Mouse (Mus musculus) limb, embryonic 12.5 days (tissue): ENCODE measurements at regions not wholly inside any gene's neighbourhood (a gene's known extent, or its start where the extent isn't known, plus 50 kb on each side); places are given as distances from the start of the nearest gene placed in this dataset.

ENCODE experiments used
- ATAC-seq: fragments of 200-750 bp; cut with Nextera tagmentation; 2 replicates; pipeline ENCODE4 v1.8.0; 2017; ENCODE audit warnings: low read depth, moderate TSS enrichment; ENCODE audit not compliant: insufficient number of reproducible peaks, insufficient read depth, low FRiP score, low TSS enrichment
- H3K27ac ChIP-seq: fragments of 300-500 bp; sonication (generic); 2 replicates; pipeline ENCODE4 v1.5.1; 2016; ENCODE audit warnings: mild to moderate bottlenecking, moderate library complexity
- H3K27me3 ChIP-seq: fragments of 300-500 bp; sonication (generic); 2 replicates; pipeline ENCODE4 v1.6.1; 2016; ENCODE audit warnings: mild to moderate bottlenecking, moderate library complexity
- H3K36me3 ChIP-seq: fragments of 300-500 bp; sonication (generic); 2 replicates; pipeline ENCODE4 v1.6.1; 2016; ENCODE audit warnings: mild to moderate bottlenecking, moderate library complexity
- H3K4me1 ChIP-seq: fragments of 300-500 bp; sonication (generic); replicated peaks from 2 replicates; pipeline ENCODE4 v1.6.1; 2016
- H3K4me2 ChIP-seq: fragments of 300-500 bp; sonication (generic); 2 replicates; pipeline ENCODE4 v1.6.1; 2016; ENCODE audit warnings: mild to moderate bottlenecking, moderate library complexity
- H3K4me3 ChIP-seq: fragments of 300-500 bp; sonication (generic); replicated peaks from 2 replicates; pipeline ENCODE4 v1.5.1; 2016; ENCODE audit warnings: mild to moderate bottlenecking
- H3K9ac ChIP-seq: fragments of 300-500 bp; sonication (generic); replicated peaks from 2 replicates; pipeline ENCODE4 v1.6.1; 2016; ENCODE audit warnings: mild to moderate bottlenecking, moderate library complexity
- H3K9me3 ChIP-seq: fragments of 300-500 bp; sonication (generic); 2 replicates; pipeline ENCODE4 v1.6.1; 2016; ENCODE audit warnings: mild to moderate bottlenecking, moderate library complexity
- WGBS: fragments of 180-500 bp; shearing (Covaris S2); methylation state at CpG from one replicate; pipeline ENCODE4 v1.1.7; 2016; 5-methylcytosine and 5-hydroxymethylcytosine counted together

DNA sequence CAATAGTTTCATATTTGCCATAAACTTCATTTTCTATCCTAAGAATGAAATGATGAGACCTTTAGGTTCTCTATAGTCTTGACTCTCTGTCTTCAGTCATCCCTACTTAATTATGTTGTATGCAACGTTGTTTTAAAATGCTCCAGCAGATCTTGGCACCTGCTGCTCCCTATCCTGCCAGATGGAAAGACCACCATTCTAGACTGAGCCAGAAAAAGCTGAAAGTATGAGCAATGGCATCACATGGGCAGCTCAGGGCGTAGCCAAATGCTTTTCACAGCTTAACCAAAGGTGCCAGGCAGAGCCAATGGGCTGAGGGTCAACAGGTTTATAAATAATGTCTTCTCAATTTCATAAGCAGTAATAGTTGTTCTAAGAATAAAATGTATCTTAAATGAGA is 190.2 kb upstream of the Cdh20 start:
- no peak overlapping the region for H3K4me3 ChIP-seq
- no peaks in the 10 kb centered on the region for H3K36me3 ChIP-seq
- no peaks in the 10 kb centered on the region for H3K27me3 ChIP-seq
- H3K9me3 ChIP-seq, result no peaks in the 10 kb centered on the region
- H3K27ac ChIP-seq, result no peak overlapping the region
- no peak overlapping the region for H3K9ac ChIP-seq
- ATAC-seq, result no peak
- no peaks in the 10 kb centered on the region for H3K4me1 ChIP-seq
- H3K4me2 ChIP-seq, result no peak overlapping the region
- 79% methylated on average over 2 of the region's 2 CpGs for WGBS

DNA sequence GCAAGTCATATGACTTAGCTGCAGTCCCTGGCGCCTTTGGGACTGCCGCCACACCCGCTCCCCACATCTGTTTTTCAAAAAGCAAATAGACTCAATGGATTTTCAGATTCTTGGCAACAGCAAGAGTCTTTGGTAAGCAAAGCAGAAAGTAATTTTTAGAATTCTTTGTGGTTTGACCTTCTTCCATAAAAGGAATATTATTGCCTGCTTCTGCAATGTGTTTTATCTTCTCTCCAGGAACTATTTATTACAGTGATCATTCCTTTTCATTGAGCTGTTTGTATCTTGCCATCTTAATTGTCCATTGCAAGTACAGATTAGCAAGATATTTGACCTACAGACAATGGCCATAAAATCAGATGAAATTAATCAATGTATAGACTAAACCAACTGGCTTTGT is 184.2 kb upstream of the Cdh20 start:
- Histone ChIP-seq H3K27ac (no peak overlapping the region), H3K4me1 (peaks cover 4% of the 10 kb centered on the region; the same call in 1 of the 2 replicates), H3K36me3 (no peaks in the 10 kb centered on the region), H3K4me3 (no peak overlapping the region), H3K4me2 (no peak overlapping the region), H3K9me3 (no peaks in the 10 kb centered on the region), H3K27me3 (no peaks in the 10 kb centered on the region), H3K9ac (no peak overlapping the region)
- 87% methylated on average over 3 of the region's 3 CpGs for WGBS
- no peak for ATAC-seq

DNA sequence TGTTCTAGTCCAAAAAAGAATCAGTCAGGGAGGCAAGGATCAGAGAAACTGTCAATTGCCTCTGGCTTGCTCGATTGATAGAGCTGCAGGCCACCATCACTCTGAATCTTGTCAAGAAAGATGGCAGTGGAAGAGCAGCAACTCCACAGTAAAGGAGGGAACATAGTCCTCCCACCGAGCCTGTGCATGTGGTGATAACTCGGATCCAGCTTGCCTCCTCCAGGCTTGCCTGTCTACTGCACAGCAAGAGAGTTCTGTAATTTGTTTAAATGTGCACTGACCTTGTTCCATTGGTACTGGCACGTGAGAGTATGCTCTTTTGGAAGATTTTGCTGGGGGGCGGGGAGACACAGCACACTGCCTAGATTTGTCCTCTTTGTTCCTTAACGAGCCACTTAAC is 181.3 kb upstream of the Cdh20 start:
- ATAC-seq, result 0 out of 2 replicates have a peak, but pooled peaks have one; percentile 20
- no peak overlapping the region for H3K9ac ChIP-seq
- WGBS, result 38% methylated on average over 6 of the region's 6 CpGs
- H3K36me3 ChIP-seq, result no peaks in the 10 kb centered on the region
- peaks cover 4% of the 10 kb centered on the region; the same call in 1 of the 2 replicates for H3K4me1 ChIP-seq
- no peak overlapping the region for H3K27ac ChIP-seq
- no peaks in the 10 kb centered on the region for H3K27me3 ChIP-seq
- H3K9me3 ChIP-seq, result no peaks in the 10 kb centered on the region
- H3K4me2 ChIP-seq, result no peak overlapping the region
- no peak overlapping the region for H3K4me3 ChIP-seq

DNA sequence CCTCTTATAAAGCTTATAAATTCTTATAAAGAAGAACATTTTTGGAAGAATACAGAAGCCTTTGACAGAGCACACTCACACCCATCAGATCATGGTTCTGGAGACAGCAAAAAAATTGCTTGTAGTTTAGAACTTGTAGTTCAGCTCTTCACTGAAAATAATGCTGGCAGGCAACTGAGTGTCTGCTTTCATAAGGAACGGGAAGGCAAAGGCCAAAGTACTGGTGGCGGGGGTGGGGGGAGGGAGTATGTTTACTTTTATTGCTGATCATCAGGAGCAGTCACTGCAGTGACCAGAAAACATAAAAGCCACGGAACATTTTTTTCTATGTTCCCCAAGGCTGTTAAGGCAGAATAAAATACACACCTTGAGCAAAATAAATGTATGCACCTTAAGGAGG is 163.0 kb upstream of the Cdh20 start:
- no peak overlapping the region for H3K27ac ChIP-seq
- no peak overlapping the region for H3K9ac ChIP-seq
- no peak for ATAC-seq
- H3K4me3 ChIP-seq, result no peak overlapping the region
- WGBS, result 41% methylated on average over 3 of the region's 3 CpGs
- H3K4me1 ChIP-seq, result no peaks in the 10 kb centered on the region
- H3K4me2 ChIP-seq, result no peak overlapping the region
- no peaks in the 10 kb centered on the region for H3K36me3 ChIP-seq
- no peaks in the 10 kb centered on the region for H3K9me3 ChIP-seq
- H3K27me3 ChIP-seq, result no peaks in the 10 kb centered on the region

DNA sequence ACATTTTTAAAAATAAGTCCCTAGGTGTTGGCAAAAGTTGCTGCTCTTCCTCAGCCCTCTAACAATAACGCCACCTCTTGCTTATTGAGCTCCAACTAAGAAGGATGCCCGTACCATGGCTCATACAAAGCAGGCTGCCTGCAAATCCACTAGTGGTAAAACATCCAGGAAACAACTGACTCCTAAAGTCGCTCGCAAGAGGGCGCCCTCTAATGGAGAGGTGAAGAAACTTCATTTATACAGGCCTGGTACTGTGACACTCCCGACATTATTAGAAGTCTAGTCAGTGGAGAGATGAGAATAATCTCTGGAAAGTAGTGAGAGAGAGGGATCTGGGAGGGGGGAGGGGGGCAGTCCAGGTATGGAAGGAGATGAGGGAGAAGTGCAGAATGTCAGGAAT is 158.9 kb upstream of the Cdh20 start:
- no peak overlapping the region for H3K27ac ChIP-seq
- no peaks in the 10 kb centered on the region for H3K36me3 ChIP-seq
- no peaks in the 10 kb centered on the region for H3K9me3 ChIP-seq
- H3K4me1 ChIP-seq, result no peaks in the 10 kb centered on the region
- H3K27me3 ChIP-seq, result no peaks in the 10 kb centered on the region
- ATAC-seq, result no peak
- 41% methylated on average over 6 of the region's 6 CpGs for WGBS
- no peak overlapping the region for H3K9ac ChIP-seq
- no peak overlapping the region for H3K4me3 ChIP-seq
- H3K4me2 ChIP-seq, result no peak overlapping the region

DNA sequence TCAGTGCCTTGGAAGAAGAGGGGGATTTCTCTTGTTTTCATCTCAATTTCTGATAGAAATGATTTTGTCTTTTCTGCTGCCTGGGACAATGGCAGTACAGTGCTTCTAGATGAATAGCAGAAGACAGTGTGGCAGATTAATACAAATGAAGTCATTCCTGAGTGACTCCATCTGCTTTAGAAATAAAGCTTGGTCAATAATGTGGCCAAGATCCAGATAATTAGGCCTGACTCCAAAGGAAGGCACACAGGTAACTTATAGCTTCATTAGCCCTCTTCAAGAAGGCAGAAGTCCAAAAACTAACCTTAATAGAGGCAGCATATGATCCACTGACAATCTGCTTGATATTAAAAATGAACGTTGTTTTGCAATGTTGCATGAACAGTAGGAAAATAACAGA is 151.0 kb upstream of the Cdh20 start:
- H3K36me3 ChIP-seq, result no peaks in the 10 kb centered on the region
- 93% methylated on average over 1 of the region's 1 CpGs for WGBS
- no peak overlapping the region for H3K4me3 ChIP-seq
- no peaks in the 10 kb centered on the region for H3K4me1 ChIP-seq
- no peak overlapping the region for H3K9ac ChIP-seq
- no peak overlapping the region for H3K27ac ChIP-seq
- H3K27me3 ChIP-seq, result no peaks in the 10 kb centered on the region
- ATAC-seq, result no peak
- H3K9me3 ChIP-seq, result no peaks in the 10 kb centered on the region
- no peak overlapping the region for H3K4me2 ChIP-seq

DNA sequence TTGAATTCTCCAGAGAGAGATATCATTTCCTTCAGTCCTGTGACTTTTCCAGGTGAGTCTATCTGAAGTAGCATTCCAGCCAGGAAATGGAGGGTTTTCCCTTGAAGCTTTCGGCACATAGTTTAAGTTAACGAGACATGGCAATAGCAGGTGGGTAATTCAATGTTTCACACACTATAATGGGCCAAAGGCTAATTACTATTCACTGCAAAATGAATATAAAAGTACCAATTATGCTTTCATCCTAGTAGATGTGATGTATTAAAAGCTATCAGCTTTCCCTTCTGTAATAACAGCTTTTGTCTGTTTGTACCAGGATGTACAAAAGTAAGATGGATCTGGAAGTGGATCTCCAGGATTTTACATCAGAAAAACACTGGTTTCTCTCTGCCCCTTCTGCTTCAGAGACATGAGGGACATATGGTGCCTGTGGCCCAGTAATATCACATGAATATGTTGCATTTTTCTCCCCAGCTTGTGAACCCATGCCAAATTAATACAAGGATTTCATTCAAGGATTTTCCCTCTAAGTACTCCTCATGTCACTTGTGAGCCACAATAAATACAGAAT is 148.4 kb upstream of the Cdh20 start:
- no peak overlapping the region for H3K27ac ChIP-seq
- no peaks in the 10 kb centered on the region for H3K27me3 ChIP-seq
- no peaks in the 10 kb centered on the region for H3K9me3 ChIP-seq
- WGBS, result 44% methylated on average over 2 of the region's 2 CpGs
- no peak overlapping the region for H3K4me3 ChIP-seq
- H3K4me1 ChIP-seq, result no peaks in the 10 kb centered on the region
- H3K36me3 ChIP-seq, result no peaks in the 10 kb centered on the region
- no peak for ATAC-seq
- no peak overlapping the region for H3K9ac ChIP-seq
- H3K4me2 ChIP-seq, result no peak overlapping the region

DNA sequence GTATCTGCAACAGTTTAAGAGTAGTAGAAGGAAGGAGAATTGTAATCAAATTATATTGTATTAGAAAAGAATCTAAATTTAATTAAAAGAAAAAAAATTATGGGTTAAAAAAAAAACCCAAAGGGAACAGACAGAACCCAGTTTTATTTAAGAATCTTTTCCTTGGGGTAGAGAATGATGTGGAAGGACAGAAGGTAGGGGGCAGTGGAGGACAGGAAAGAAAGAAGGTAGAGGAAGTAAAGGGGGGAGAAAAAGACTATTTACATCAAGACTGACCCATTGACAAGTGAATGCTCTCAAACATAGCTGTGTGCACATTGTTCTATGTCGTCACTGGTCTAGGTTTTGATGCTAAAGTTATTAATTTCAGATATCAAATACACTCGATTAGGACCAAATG is 142.8 kb upstream of the Cdh20 start:
- 79% methylated on average over 2 of the region's 2 CpGs for WGBS
- H3K4me2 ChIP-seq, result no peak overlapping the region

DNA sequence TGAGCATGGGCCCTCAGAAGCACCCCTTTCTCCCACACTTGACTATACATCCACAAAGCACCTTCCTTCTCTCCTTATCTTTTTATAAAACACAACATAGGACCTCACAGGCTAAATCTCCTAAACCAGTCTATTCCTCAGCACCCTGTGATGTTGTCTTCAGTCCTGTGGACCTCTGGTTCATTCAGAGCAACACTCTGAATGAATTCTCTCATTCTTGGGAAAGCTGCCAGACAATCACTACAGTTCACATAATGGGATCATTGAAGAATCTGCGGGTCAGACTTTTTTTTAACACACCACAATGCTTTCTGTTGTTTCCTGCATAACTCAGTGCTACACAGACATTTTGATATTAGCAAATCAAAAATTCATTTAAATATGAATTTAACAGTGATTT is 115.9 kb upstream of the Cdh20 start:
- H3K9ac ChIP-seq, result no peak overlapping the region
- H3K27me3 ChIP-seq, result no peaks in the 10 kb centered on the region
- no peaks in the 10 kb centered on the region for H3K4me1 ChIP-seq
- no peaks in the 10 kb centered on the region for H3K9me3 ChIP-seq
- H3K36me3 ChIP-seq, result no peaks in the 10 kb centered on the region
- no peak overlapping the region for H3K27ac ChIP-seq
- H3K4me2 ChIP-seq, result no peak overlapping the region
- no peak overlapping the region for H3K4me3 ChIP-seq
- ATAC-seq, result no peak
- 82% methylated on average over 1 of the region's 1 CpGs for WGBS

More for the DNA sequence above, 142.8 kb upstream of the Cdh20 start:
- H3K27me3 ChIP-seq, result no peaks in the 10 kb centered on the region
- H3K27ac ChIP-seq, result no peak overlapping the region
- no peak overlapping the region for H3K9ac ChIP-seq
- no peak overlapping the region for H3K4me3 ChIP-seq
- H3K36me3 ChIP-seq, result no peaks in the 10 kb centered on the region
- no peaks in the 10 kb centered on the region for H3K9me3 ChIP-seq
- ATAC-seq, result no peak
- no peaks in the 10 kb centered on the region for H3K4me1 ChIP-seq
